Mouse (Mus musculus) C2C12 (cell line): ENCODE results near the gene Rpgrip1.

Experiments
- CEBPB ChIP-seq: IDR thresholded peaks from one replicate; pipeline ENCODE4 v1.6.1; 2011; ENCODE audit warnings: low read depth, mild to moderate bottlenecking, control low read depth, moderate library complexity
- CTCF ChIP-seq: IDR thresholded peaks from one replicate; pipeline ENCODE4 v1.5.1; 2011; ENCODE audit not compliant: control insufficient read depth, insufficient read depth, insufficient read length
- FOSL1 ChIP-seq: IDR thresholded peaks from one replicate; pipeline ENCODE4 v1.8.0; 2011; ENCODE audit warnings: mild to moderate bottlenecking, low read length; ENCODE audit not compliant: poor library complexity, insufficient read depth, severe bottlenecking
- MAX ChIP-seq: IDR thresholded peaks from one replicate; pipeline ENCODE4 v1.6.1; 2011; ENCODE audit warnings: mild to moderate bottlenecking, control low read depth
- MYOD1 ChIP-seq: IDR thresholded peaks from one replicate; pipeline ENCODE4 v1.6.1; 2011; ENCODE audit warnings: low read depth; ENCODE audit not compliant: control insufficient read depth, insufficient read length
- MYOG ChIP-seq: IDR thresholded peaks from one replicate; pipeline ENCODE4 v1.6.1; 2011; ENCODE audit not compliant: control insufficient read depth, insufficient read length; ENCODE audit errors: extremely low read depth
- USF1 ChIP-seq: IDR thresholded peaks from one replicate; pipeline ENCODE4 v1.6.1; 2011; ENCODE audit warnings: low read depth, mild to moderate bottlenecking, control low read depth, moderate library complexity

DNA sequence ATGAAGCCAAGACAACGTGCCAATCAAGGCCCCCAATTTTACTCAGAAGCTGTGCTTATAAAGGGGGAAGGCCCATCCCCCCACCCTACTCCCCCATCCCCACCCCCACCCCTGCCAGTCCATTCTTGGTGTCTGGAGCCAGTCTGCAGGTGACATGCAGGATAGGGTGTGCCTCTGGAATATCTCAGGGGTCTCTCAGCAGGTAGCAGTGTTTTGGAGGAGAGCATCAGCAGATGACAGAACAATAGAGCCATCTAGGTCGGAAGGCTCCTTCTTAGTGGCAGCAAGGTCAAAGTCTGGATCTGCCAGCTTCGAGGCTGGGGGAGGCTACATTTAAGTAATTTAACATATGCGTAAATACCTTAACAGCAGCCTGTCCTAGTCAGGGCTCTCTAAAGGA is 44.4 kb upstream of the Rpgrip1 start:
- TF ChIP-seq USF1 (no peak), MAX (no peak), CTCF (no peak), MYOD1 (no peak), MYOG (no peak), CEBPB (no peak), FOSL1 (no peak)
